Mouse (Mus musculus) thymus, postnatal 4 days (tissue): ENCODE results near the gene Gm9507.
"Not testable (repeated sequence)": the region's sequence is repeated elsewhere in the genome, so short reads cannot be mapped to it uniquely, and the experiment has no call there.

Source experiments
- DNase-seq: peaks from one replicate; pipeline ENCODE4 v3.0.0; 2021

The Gm9507 gene

GRCm38 (mm10) chr10:77811743-77812142 lies at the start of gene Gm9507:
Gene Gm9507 (minus strand): TSS chr10:77811843.
- no peak for DNase-seq

- no peak for DNase-seq
Measured at GRCm38 (mm10) chr10:77852559-77852958, 40.9 kb upstream of the Gm9507 start, which contains the start of gene Gm10318. Gene Gm10318 (plus strand): TSS chr10:77852859.

- no peak for DNase-seq
Measured at GRCm38 (mm10) chr10:77847538-77847937, 35.9 kb upstream of the Gm9507 start.

GRCm38 (mm10) chr10:77846961-77847360 lies 35.3 kb upstream of the Gm9507 start:
- no peak for DNase-seq

GRCm38 (mm10) chr10:77846503-77846902 lies 34.9 kb upstream of the Gm9507 start, which contains the start of gene Gm36176:
Gene Gm36176 (plus strand): TSS chr10:77846803.
- DNase-seq: no peak

- no peak for DNase-seq
Measured at GRCm38 (mm10) chr10:77839006-77839405, 27.4 kb upstream of the Gm9507 start.

- DNase-seq: no peak
Measured at GRCm38 (mm10) chr10:77835647-77836046, 24.0 kb upstream of the Gm9507 start, which contains the start of gene Krtap10-10. Gene Krtap10-10 (plus strand): TSS chr10:77835947.

- DNase-seq: no peak
Measured at GRCm38 (mm10) chr10:77826951-77827350, 15.3 kb upstream of the Gm9507 start, which contains the start of gene Krtap10-4. Gene Krtap10-4 (minus strand): TSS chr10:77827095.

GRCm38 (mm10) chr10:77819203-77819602 lies 7.6 kb upstream of the Gm9507 start:
- DNase-seq: no peak

GRCm38 (mm10) chr10:77818523-77818922 lies 6.9 kb upstream of the Gm9507 start:
- DNase-seq: no peak

- DNase-seq: peak; percentile 74
Measured at GRCm38 (mm10) chr10:77815514-77815913, 3.9 kb upstream of the Gm9507 start.

- DNase-seq: no peak
Measured at GRCm38 (mm10) chr10:77814382-77814781, 2.7 kb upstream of the Gm9507 start, which contains the start of gene Gm2696. Gene Gm2696 (plus strand): TSS chr10:77814682.

- no peak for DNase-seq
Measured at GRCm38 (mm10) chr10:77804095-77804494, 7.5 kb downstream of the Gm9507 start.

GRCm38 (mm10) chr10:77798921-77799508 lies 12.6 kb downstream of the Gm9507 start, which contains the start of gene Gm19668:
Gene Gm19668 (minus strand): TSS chr10:77799133.
- no peak for DNase-seq

GRCm38 (mm10) chr10:77798164-77798920 lies 13.3 kb downstream of the Gm9507 start:
- DNase-seq: not testable (repeated sequence)

- DNase-seq: no peak
Measured at GRCm38 (mm10) chr10:77797677-77798076, 14.0 kb downstream of the Gm9507 start.

GRCm38 (mm10) chr10:77794976-77795375 lies 16.7 kb downstream of the Gm9507 start, which contains the start of gene Gm9639:
Gene Gm9639 (minus strand): TSS chr10:77795076.
- DNase-seq: no peak

GRCm38 (mm10) chr10:77788621-77789020 lies 23.0 kb downstream of the Gm9507 start:
- DNase-seq: no peak

- DNase-seq: not testable (repeated sequence)
Measured at GRCm38 (mm10) chr10:77787876-77788275, 23.8 kb downstream of the Gm9507 start, which contains the start of gene Gm7137. Gene Gm7137 (minus strand): TSS chr10:77788200.

- not testable (repeated sequence) for DNase-seq
Measured at GRCm38 (mm10) chr10:77783396-77783795, 28.2 kb downstream of the Gm9507 start.

- DNase-seq: not testable (repeated sequence)
Measured at GRCm38 (mm10) chr10:77782442-77782841, 29.2 kb downstream of the Gm9507 start, which contains the start of gene Gm3250. Gene Gm3250 (minus strand): TSS chr10:77782542.

GRCm38 (mm10) chr10:77776844-77777243 lies 34.8 kb downstream of the Gm9507 start, which contains the start of gene Gm7138:
Gene Gm7138 (minus strand): TSS chr10:77776944.
- DNase-seq: not testable (repeated sequence)

GRCm38 (mm10) chr10:77772142-77772541 lies 39.5 kb downstream of the Gm9507 start:
- DNase-seq: not testable (repeated sequence)
